Mouse (Mus musculus): Measurements from ENCODE around the gene Lrp6. TPM values are rescaled to one million over a fixed set of nuclear protein-coding genes. Genes with fewer than 3 reads are reported as not detected.

The Lrp6 gene
- polyA plus RNA-seq, 1 experiment from 2014 or later: 49.7 TPM

GRCm38 (mm10) chr6:134502335-134502734 lies 64.4 kb downstream of the Lrp6 start:
- Histone ChIP-seq H3K9me3 (ENCODE audit: control insufficient read depth, low read length) (no peaks in the 10 kb centered on the region), H3K9ac (ENCODE audit: low read depth, low read length) (no peak overlapping the region), H3K36me3 (ENCODE audit: control insufficient read depth, insufficient read depth, low read length) (peaks cover 48% of the 10 kb centered on the region), H3K27me3 (ENCODE audit: control insufficient read depth, insufficient read depth, low read length) (no peaks in the 10 kb centered on the region), H3K4me1 (ENCODE audit: control insufficient read depth, insufficient read depth, low read length) (0 out of 2 replicates have a peak, but pooled peaks cover 4% of the 10 kb centered on the region), H3K4me3 (ENCODE audit: low read length) (no peak overlapping the region), H3K27ac (ENCODE audit: low read depth, low read length) (no peak overlapping the region), H3K4me2 (replicated peaks; ENCODE audit: low read depth, low read length) (no peak overlapping the region)
- ATAC-seq (ENCODE audit: low FRiP score, low TSS enrichment): no peak
- WGBS: 58% methylated on average over 7 of the region's 7 CpGs

- Histone ChIP-seq H3K27ac (ENCODE audit: low read depth, low read length) (no peak overlapping the region), H3K36me3 (ENCODE audit: control insufficient read depth, insufficient read depth, low read length) (peaks cover 31% of the 10 kb centered on the region; the same call in 1 of the 2 replicates), H3K4me3 (ENCODE audit: low read length) (no peak overlapping the region), H3K9me3 (ENCODE audit: control insufficient read depth, low read length) (no peaks in the 10 kb centered on the region), H3K4me1 (ENCODE audit: control insufficient read depth, insufficient read depth, low read length) (0 out of 2 replicates have a peak, but pooled peaks cover 4% of the 10 kb centered on the region), H3K9ac (ENCODE audit: low read depth, low read length) (no peak overlapping the region), H3K4me2 (replicated peaks; ENCODE audit: low read depth, low read length) (no peak overlapping the region), H3K27me3 (ENCODE audit: control insufficient read depth, insufficient read depth, low read length) (no peaks in the 10 kb centered on the region)
- no peak for ATAC-seq (ENCODE audit: low FRiP score, low TSS enrichment)
- 73% methylated on average over 10 of the region's 10 CpGs for WGBS
These were observed 66.2 kb downstream of the Lrp6 start for GRCm38 (mm10) chr6:134500381-134501162.

GRCm38 (mm10) chr6:134499089-134499488 lies 67.7 kb downstream of the Lrp6 start:
- no peaks in the 10 kb centered on the region for H3K9me3 ChIP-seq (ENCODE audit: control insufficient read depth, low read length)
- H3K36me3 ChIP-seq (ENCODE audit: control insufficient read depth, insufficient read depth, low read length): peaks cover 19% of the 10 kb centered on the region; the same call in 1 of the 2 replicates
- no peak overlapping the region for H3K4me3 ChIP-seq (ENCODE audit: low read length)
- no peak for ATAC-seq (ENCODE audit: low FRiP score, low TSS enrichment)
- H3K9ac ChIP-seq (ENCODE audit: low read depth, low read length): no peak overlapping the region
- H3K4me2 ChIP-seq (replicated peaks; ENCODE audit: low read depth, low read length): no peak overlapping the region
- 0 out of 2 replicates have a peak, but pooled peaks cover 4% of the 10 kb centered on the region for H3K4me1 ChIP-seq (ENCODE audit: control insufficient read depth, insufficient read depth, low read length)
- 72% methylated on average over 2 of the region's 2 CpGs for WGBS
- no peaks in the 10 kb centered on the region for H3K27me3 ChIP-seq (ENCODE audit: control insufficient read depth, insufficient read depth, low read length)
- H3K27ac ChIP-seq (ENCODE audit: low read depth, low read length): no peak overlapping the region

- peaks cover 15% of the 10 kb centered on the region; the same call in 1 of the 2 replicates for H3K36me3 ChIP-seq (ENCODE audit: control insufficient read depth, insufficient read depth, low read length)
- H3K9ac ChIP-seq (ENCODE audit: low read depth, low read length): no peak overlapping the region
- no peak overlapping the region for H3K27ac ChIP-seq (ENCODE audit: low read depth, low read length)
- H3K9me3 ChIP-seq (ENCODE audit: control insufficient read depth, low read length): no peaks in the 10 kb centered on the region
- no peaks in the 10 kb centered on the region for H3K27me3 ChIP-seq (ENCODE audit: control insufficient read depth, insufficient read depth, low read length)
- H3K4me2 ChIP-seq (replicated peaks; ENCODE audit: low read depth, low read length): no peak overlapping the region
- H3K4me3 ChIP-seq (ENCODE audit: low read length): no peak overlapping the region
- ATAC-seq (ENCODE audit: low FRiP score, low TSS enrichment): no peak
- 0 out of 2 replicates have a peak, but pooled peaks cover 4% of the 10 kb centered on the region for H3K4me1 ChIP-seq (ENCODE audit: control insufficient read depth, insufficient read depth, low read length)
These were observed 68.2 kb downstream of the Lrp6 start for GRCm38 (mm10) chr6:134498518-134498917.

GRCm38 (mm10) chr6:134494828-134495698 lies 71.7 kb downstream of the Lrp6 start:
- Histone ChIP-seq H3K4me1 (ENCODE audit: control insufficient read depth, insufficient read depth, low read length) (0 out of 2 replicates have a peak, but pooled peaks cover 4% of the 10 kb centered on the region), H3K9me3 (ENCODE audit: control insufficient read depth, low read length) (no peaks in the 10 kb centered on the region), H3K27me3 (ENCODE audit: control insufficient read depth, insufficient read depth, low read length) (no peaks in the 10 kb centered on the region), H3K9ac (ENCODE audit: low read depth, low read length) (no peak overlapping the region), H3K27ac (ENCODE audit: low read depth, low read length) (no peak overlapping the region), H3K4me2 (replicated peaks; ENCODE audit: low read depth, low read length) (no peak overlapping the region), H3K4me3 (ENCODE audit: low read length) (no peak overlapping the region), H3K36me3 (ENCODE audit: control insufficient read depth, insufficient read depth, low read length) (peaks cover 14% of the 10 kb centered on the region; the same call in 1 of the 2 replicates)
- WGBS: 73% methylated on average over 8 of the region's 8 CpGs
- no peak for ATAC-seq (ENCODE audit: low FRiP score, low TSS enrichment)

GRCm38 (mm10) chr6:134489637-134490036 lies 77.1 kb downstream of the Lrp6 start:
- H3K36me3 ChIP-seq (ENCODE audit: control insufficient read depth, insufficient read depth, low read length): peaks cover 23% of the 10 kb centered on the region
- H3K27me3 ChIP-seq (ENCODE audit: control insufficient read depth, insufficient read depth, low read length): no peaks in the 10 kb centered on the region
- H3K9ac ChIP-seq (ENCODE audit: low read depth, low read length): no peak overlapping the region
- ATAC-seq (ENCODE audit: low FRiP score, low TSS enrichment): no peak
- H3K4me2 ChIP-seq (replicated peaks; ENCODE audit: low read depth, low read length): no peak overlapping the region
- 74% methylated on average over 9 of the region's 9 CpGs for WGBS
- no peaks in the 10 kb centered on the region for H3K4me1 ChIP-seq (ENCODE audit: control insufficient read depth, insufficient read depth, low read length)
- no peak overlapping the region for H3K27ac ChIP-seq (ENCODE audit: low read depth, low read length)
- H3K9me3 ChIP-seq (ENCODE audit: control insufficient read depth, low read length): no peaks in the 10 kb centered on the region
- H3K4me3 ChIP-seq (ENCODE audit: low read length): no peak overlapping the region

- Histone ChIP-seq H3K27ac (ENCODE audit: low read depth, low read length) (no peak overlapping the region), H3K4me3 (ENCODE audit: low read length) (no peak overlapping the region), H3K36me3 (ENCODE audit: control insufficient read depth, insufficient read depth, low read length) (peaks cover 28% of the 10 kb centered on the region), H3K9ac (ENCODE audit: low read depth, low read length) (no peak overlapping the region), H3K27me3 (ENCODE audit: control insufficient read depth, insufficient read depth, low read length) (no peaks in the 10 kb centered on the region), H3K4me2 (replicated peaks; ENCODE audit: low read depth, low read length) (no peak overlapping the region), H3K9me3 (ENCODE audit: control insufficient read depth, low read length) (no peaks in the 10 kb centered on the region), H3K4me1 (ENCODE audit: control insufficient read depth, insufficient read depth, low read length) (no peaks in the 10 kb centered on the region)
- 95% methylated on average over 4 of the region's 4 CpGs for WGBS
- no peak for ATAC-seq (ENCODE audit: low FRiP score, low TSS enrichment)
These were observed 77.6 kb downstream of the Lrp6 start for GRCm38 (mm10) chr6:134489130-134489529.

GRCm38 (mm10) chr6:134486318-134486717 lies 80.4 kb downstream of the Lrp6 start:
- Histone ChIP-seq H3K27me3 (ENCODE audit: control insufficient read depth, insufficient read depth, low read length) (no peaks in the 10 kb centered on the region), H3K4me1 (ENCODE audit: control insufficient read depth, insufficient read depth, low read length) (no peaks in the 10 kb centered on the region), H3K36me3 (ENCODE audit: control insufficient read depth, insufficient read depth, low read length) (peaks cover 36% of the 10 kb centered on the region), H3K4me3 (ENCODE audit: low read length) (no peak overlapping the region), H3K27ac (ENCODE audit: low read depth, low read length) (no peak overlapping the region), H3K4me2 (replicated peaks; ENCODE audit: low read depth, low read length) (no peak overlapping the region), H3K9me3 (ENCODE audit: control insufficient read depth, low read length) (no peaks in the 10 kb centered on the region), H3K9ac (ENCODE audit: low read depth, low read length) (no peak overlapping the region)
- WGBS: 90% methylated on average over 9 of the region's 9 CpGs
- no peak for ATAC-seq (ENCODE audit: low FRiP score, low TSS enrichment)

- WGBS: 92% methylated on average over 10 of the region's 10 CpGs
- Histone ChIP-seq H3K36me3 (ENCODE audit: control insufficient read depth, insufficient read depth, low read length) (peaks cover 50% of the 10 kb centered on the region), H3K27ac (ENCODE audit: low read depth, low read length) (no peak overlapping the region), H3K4me3 (ENCODE audit: low read length) (no peak overlapping the region), H3K4me1 (ENCODE audit: control insufficient read depth, insufficient read depth, low read length) (no peaks in the 10 kb centered on the region), H3K9ac (ENCODE audit: low read depth, low read length) (no peak overlapping the region), H3K27me3 (ENCODE audit: control insufficient read depth, insufficient read depth, low read length) (no peaks in the 10 kb centered on the region), H3K4me2 (replicated peaks; ENCODE audit: low read depth, low read length) (no peak overlapping the region), H3K9me3 (ENCODE audit: control insufficient read depth, low read length) (no peaks in the 10 kb centered on the region)
- ATAC-seq (ENCODE audit: low FRiP score, low TSS enrichment): no peak
These were observed 87.3 kb downstream of the Lrp6 start for GRCm38 (mm10) chr6:134479481-134479880.
